Mouse (Mus musculus) E14TG2a.4 (cell line): Measurements from ENCODE around the gene Lamp1.

Experiments used
- CTCF ChIP-seq: conservative IDR thresholded peaks from 2 replicates; pipeline ENCODE4 v1.5.1; 2014; ENCODE audit warnings: low read length
- NANOG ChIP-seq: IDR thresholded peaks from 2 replicates; pipeline ENCODE4 v1.6.1; 2014; ENCODE audit warnings: borderline replicate concordance, low read length, mixed read lengths
- POU5F1 ChIP-seq: IDR thresholded peaks from 2 replicates; pipeline ENCODE4 v1.6.1; 2014; ENCODE audit warnings: low read length, borderline replicate concordance

DNA sequence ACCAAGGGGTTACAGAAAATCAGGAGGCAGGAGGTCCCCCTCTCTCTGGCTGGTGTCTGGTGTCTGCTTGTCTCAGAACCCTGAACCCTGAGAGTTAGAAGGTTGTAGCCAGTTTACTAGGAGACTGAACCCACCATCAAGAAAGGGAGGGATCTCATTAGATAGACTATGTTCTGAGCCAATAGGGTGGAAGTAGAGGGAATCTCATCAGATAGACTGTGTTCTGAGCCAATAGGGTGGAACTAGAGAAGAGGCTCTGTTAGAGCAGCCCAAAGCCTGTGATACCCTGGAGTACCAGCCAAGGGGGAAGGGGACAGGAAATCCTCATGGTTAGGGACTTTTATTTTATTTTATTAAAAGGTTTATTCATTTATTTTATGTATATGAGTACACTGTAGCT, 59.0 kb downstream of the Lamp1 start:
- no peak for TF ChIP-seq CTCF
- TF ChIP-seq NANOG, result no peak
- no peak for TF ChIP-seq POU5F1
